Mouse (Mus musculus) stomach, postnatal 0 days (tissue): ENCODE results near the gene Gm13871.
"Not testable (repeated sequence)": the region's sequence is repeated elsewhere in the genome, so short reads cannot be mapped to it uniquely, and the experiment has no call there.

Experiments used
- CTCF ChIP-seq: IDR thresholded peaks from 2 replicates; pipeline ENCODE4 v1.5.1; 2016; ENCODE audit warnings: antibody characterized with exemption, low read depth, mild to moderate bottlenecking, moderate library complexity
- EP300 ChIP-seq: optimal IDR thresholded peaks from 2 replicates; pipeline ENCODE3; 2016; ENCODE audit warnings: antibody characterized with exemption

- TF ChIP-seq CTCF, EP300: not testable (repeated sequence)
These were observed 14.9 kb upstream of the Gm13871 start, which contains the start of gene Gm11756 for GRCm38 (mm10) chr4:73920660-73921059.
